Mouse (Mus musculus) CH12.LX (cell line): ENCODE data around the gene Prrt2.

ENCODE experiments used
- CTCF ChIP-seq, 2 experiments: IDR thresholded peaks in 1 of 2; conservative IDR thresholded peaks in 1 of 2; 2 replicates each; pipeline ENCODE4 v1.5.1; 2011 to 2012; ENCODE audit warnings: low read depth in 2 of 2, low read length in 2 of 2, improper control_type of control experiment in 1 of 2, inconsistent platforms in 1 of 2, mild to moderate bottlenecking in 1 of 2, moderate library complexity in 1 of 2
- E2F4 ChIP-seq: IDR thresholded peaks from 2 replicates; pipeline ENCODE4 v1.6.1; 2011; ENCODE audit warnings: low read depth, low read length, improper control_type of control experiment; ENCODE audit not compliant: insufficient replicate concordance
- EP300 ChIP-seq: IDR thresholded peaks from 2 replicates; pipeline ENCODE4 v1.6.1; 2011; ENCODE audit warnings: low read length, improper control_type of control experiment
- MYC ChIP-seq: IDR thresholded peaks from 2 replicates; pipeline ENCODE4 v1.6.1; 2011; ENCODE audit warnings: low read depth, mild to moderate bottlenecking, improper control_type of control experiment, low read length

GRCm38 (mm10) chr7:127020491-127020890, 520 bp downstream of the Prrt2 start:
- no peak for TF ChIP-seq CTCF (conservative IDR thresholded peaks at IDR 0.05 in 1 of 2, IDR thresholded peaks at IDR 0.05 in 1 of 2; ENCODE audit: low read depth in 2 of 2, low read length in 2 of 2)
- no peak for TF ChIP-seq MYC
- TF ChIP-seq EP300 = no peak
- TF ChIP-seq E2F4 = no peak
